Mouse (Mus musculus) kidney, adult 18-20 months (tissue): Measurements from ENCODE around the gene Utp3.

Experiments used
- DNase-seq: peaks from one replicate; pipeline ENCODE4 v3.0.0; 2021

Gene Utp3

GRCm38 (mm10) chr5:88574829-88575228 is 20.6 kb downstream of the Utp3 start:
- no peak for DNase-seq

DNA sequence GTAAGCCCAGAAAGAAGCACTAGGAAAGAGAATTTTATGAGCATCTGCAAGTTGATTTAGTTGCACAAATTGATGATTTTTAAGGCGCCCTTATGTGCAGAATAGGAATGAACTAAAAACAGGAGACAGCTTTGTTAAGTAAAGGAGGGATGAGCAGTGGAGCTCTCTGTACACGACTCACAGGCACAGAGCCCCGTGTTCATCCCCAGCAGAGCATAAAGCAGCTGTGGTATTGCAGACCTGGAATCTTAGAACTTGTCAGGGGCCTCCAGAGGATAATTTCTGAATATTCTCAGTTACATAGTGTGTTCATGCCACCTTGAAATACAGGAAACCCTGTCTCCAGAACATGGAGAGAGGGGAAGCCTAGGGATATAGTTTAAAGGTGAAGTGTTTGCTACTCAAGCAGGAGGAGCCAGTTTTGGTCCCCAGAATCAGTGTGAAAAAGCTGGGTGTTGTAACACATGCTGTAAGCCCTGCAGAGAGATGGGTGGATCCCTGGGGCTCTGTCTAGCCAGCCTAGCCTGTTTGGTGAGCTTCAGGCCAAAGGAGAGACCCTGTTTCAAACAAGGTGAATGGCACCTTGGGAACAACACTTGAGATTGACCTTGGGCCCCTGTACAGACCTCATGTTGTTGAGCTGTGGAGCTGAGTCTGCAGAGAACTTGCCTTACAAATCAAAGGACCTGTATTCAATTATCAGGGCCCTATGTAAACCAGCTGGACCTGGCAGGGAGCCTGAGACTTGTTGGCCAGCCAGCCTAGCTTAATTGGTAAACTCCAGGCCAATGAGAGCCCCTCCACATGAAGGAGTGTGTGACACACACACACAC is 21.5 kb downstream of the Utp3 start:
- peak; percentile 39 for DNase-seq

DNA sequence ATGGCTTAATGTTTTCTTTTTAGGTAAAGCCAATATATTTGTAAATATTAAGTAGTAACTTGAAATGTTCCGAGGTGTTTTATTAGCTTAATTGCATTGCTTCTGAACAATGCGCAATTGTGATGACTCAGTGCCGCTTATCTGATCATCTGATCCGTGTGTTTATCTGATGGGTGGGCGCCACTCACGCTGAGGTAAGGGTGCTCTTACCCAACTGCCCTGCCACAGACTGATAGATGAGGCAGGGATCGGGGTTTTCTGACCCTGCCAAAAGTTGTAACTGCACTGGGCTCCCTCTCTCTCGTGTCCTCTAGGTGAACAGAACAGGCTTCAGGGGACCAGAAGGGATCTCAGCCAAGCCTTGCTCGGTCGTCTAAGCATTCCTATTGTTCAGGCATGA is 26.4 kb downstream of the Utp3 start:
- no peak for DNase-seq

DNA sequence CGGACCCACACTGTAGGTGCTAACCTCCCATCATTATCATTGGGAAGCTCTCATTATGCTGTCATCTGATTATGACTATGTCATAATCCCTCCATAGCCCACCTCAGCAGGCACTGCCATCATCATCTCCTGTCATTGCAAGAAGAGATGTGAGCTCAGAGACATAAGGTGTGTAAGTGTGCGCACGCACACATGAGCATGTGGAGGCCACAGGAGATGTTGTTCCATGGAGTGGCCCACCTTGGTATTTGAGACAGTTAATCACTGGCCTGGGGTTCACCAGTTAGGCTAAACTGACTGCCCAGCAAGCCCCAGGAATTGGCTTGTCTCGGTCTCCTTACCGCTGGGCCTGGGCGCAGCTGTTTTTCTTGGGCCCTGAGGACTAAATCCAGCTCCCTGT is 27.1 kb downstream of the Utp3 start:
- DNase-seq: no peak

DNA sequence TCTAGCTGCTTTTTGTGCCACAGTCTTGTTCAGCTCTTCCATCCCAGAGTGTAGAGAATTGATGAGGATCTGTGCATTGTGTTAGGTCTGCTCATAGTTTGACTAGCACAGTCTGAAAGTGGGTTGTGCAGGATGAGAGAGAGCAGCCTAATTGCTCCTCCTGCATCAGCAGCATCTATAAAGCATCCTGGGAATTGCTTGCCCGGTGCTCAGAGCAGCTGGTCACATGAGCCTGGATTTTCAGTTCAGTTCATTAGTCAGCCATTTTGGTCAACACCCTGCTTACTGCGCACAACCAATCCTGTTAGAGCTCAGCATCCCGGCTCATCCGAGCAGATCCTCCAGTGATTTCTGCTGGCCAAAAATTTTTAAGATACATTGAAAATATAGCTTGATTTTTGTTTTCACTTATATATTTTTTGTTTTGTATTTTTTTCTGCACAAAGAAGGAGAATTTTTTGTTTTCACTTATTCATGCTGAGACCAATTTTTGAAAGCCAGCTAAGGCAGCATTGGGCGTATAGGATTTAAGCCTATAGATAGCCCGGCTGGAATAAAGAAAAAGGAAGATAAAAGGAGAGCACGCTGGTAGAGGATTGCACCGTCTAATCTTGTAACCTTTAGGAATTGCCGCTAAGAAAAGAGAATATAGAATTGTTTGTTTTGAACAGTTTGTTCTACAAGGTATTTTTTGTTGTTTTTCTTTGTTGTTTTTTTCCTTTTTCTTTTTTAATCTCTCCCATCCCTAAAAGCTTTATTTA is 29.2 kb downstream of the Utp3 start:
- peak; percentile 46 for DNase-seq

GRCm38 (mm10) chr5:88584061-88584460 is 29.8 kb downstream of the Utp3 start:
- DNase-seq: no peak

DNA sequence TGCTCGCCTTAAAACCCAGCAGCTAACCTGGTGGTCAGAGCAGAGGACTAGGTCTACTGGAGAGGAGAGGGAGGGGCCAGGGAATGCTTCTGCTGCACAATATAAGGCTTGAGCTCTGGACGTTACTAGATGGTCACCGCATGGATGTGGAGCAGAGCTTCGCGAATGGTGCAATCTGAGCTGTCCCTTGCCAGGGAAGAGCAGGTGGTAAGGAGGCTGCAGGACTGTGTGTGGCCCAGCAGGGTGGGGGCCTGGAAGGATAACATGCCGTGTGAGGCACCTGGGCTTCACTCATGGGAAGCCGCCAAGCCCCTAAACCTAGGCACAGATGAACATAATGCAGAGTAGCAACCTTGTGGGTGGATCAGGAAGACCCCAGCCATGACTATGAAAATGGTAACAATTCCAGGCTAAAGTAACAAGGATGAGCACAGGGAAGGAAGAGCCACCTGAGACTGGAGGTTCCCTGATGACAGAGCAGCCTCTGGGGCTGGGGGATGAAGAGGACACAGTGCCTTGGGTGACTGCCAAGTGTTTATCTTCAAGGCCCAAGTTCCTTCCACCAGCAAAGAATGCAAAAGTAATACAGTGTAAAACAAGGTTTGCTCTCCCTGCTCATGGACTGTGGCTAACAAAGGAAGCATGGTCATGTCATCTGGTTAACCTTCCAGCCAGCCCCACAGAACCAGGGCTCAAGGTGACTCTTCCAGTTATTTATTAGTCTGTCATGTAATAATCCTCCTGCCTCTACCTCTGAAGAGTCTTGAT is 32.3 kb downstream of the Utp3 start:
- peak; percentile 43 for DNase-seq

DNA sequence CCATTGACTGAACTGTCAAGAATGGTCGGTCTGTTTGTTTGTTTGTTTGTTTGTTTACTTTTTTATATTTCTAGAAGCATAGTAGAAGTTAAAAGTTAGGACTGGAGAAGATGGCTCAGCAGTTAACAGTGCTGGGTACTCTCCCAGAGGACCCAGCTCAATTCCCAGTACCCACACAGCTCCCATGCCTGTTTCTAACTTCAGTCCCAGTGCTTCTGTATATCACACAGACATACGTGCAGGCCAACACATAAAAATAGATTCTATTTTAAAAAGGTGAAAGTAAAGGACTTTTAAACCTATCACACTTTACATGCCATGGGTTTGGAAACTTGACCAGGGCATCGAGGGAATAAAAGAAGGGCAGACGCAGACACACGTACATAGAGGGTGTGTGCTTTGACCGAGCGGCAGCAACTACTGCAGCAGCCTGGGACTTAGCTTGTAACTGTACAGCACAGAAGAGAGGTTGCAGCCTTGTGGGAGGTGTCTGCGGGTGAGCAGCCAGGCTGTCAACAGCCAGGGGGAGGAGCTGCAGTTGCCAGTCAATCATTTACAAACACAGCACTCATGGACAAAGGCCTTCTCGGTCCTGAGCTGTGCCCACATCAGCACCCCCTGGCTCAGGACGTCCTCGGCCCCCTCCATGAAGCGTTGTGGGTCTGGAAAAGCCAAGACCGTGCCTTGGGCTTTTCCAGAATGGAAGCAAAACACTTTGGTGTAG is 33.1 kb downstream of the Utp3 start:
- peak; percentile 78 for DNase-seq

DNA sequence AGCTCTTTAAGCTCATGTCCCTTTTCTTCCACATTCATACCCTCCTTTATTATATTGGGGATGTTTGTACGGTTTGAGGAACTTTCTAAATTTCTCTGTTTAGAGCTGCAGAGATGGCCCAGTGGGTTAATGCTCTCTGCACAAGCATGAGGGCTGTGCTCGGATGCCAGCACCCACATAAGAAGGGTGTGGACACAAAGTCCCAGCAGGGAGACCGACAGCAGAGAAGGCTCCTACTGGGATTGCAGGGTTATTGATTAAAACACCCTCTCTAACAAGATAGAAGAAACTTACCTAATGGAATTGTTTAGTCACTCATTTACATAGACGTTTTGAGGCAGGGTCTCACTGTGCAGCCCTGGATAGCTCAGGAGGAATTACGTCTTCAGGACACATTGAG is 34.2 kb downstream of the Utp3 start:
- DNase-seq: no peak

DNA sequence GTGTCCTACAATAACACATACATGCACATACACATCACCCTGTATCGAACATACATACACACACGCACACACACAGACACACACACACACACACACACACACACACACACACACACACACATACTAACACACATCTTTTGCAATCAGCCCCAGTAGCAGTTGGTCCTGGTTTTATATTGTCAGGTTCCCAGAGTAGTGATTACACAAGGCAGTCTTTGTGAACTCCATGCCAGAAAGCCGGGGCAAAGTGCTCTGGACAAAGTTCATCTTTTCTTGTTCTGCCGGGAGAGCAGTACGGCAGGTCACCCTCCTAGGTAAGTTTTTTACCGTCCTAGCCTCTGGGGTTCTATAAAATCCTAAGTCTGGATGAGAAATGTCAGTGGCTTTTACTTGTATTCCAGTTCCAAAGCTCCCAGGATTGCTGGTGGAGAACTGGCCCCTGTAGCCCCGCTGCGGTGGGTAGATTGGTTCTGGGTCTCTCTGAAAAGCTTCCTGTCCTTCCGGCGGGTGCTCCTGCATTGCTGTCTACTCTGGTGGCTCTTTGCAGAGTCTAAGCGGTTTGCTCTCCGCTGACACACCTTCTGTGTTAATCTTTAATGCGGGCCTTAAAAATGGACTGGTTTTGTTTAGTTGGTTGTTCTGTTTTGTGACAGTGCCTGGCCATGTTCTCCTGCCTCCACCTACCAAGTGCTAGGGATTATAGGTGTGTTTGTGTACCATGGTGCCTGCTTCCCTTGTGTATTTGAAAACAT is 39.3 kb downstream of the Utp3 start:
- peak; percentile 75 for DNase-seq

GRCm38 (mm10) chr5:88594173-88594569 is 39.9 kb downstream of the Utp3 start:
- DNase-seq: no peak

DNA sequence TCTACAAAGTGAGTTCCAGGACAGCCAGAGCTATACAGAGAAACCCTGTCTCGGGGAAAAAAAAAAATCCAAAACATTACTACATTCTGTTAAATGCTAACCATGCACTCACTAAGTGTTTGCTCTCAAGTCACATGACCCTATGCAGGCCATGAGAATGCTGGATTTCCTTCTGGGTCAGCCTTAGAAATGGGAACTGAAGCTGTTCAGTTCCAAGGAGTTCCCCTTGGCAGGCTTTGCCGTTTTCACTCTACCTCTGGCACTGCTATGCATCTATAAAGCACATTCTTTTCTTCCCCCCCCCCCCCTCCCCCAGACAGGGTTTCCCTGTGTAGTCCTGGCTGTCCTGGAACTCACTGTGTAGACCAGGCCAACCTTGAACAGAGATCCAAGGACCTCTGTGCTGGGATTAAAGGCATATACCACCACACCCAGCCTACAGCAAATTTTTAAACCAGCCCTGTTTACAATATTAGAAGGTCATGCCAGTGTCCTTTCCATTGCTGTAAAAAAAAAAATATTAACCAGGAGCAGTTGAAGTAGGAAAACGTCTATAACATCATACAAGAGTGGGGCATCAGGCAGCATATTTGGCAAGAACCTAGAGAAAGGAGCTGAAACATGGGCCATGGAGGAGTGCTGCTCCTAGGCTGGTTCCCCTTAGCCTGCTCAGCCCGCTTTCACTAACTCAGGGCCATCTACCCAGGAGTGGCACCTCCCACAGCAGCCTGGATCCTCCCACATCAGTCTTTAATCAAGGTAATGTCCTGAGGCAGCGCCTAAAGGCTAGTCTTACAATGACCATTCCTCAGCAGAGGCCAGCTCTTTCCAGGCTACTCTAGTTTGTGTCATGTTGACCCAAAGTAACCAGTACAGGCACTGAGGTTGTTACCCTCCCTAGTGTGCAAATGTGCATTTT is 41.5 kb downstream of the Utp3 start:
- DNase-seq: peak; percentile 47

DNA sequence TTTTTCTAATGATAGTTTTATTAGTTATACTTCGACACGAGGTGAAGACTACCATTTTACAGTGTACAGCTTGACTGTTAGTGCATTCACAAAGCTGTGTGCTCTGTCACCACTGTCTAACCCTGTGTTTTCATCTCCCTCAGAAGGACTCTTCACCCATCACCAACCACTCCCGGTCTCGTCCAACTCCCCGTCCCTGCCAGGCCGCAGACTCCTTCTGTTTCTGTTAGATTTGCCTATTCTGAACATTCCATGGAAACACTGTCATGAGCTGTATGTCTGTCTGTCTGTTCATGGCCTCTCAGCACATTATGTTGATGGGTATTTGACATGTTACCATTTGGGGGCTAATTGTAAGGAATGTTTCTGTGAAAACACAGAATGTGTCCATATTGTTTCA is 44.7 kb downstream of the Utp3 start:
- DNase-seq: no peak

GRCm38 (mm10) chr5:88602030-88602429 is 47.8 kb downstream of the Utp3 start:
- no peak for DNase-seq

DNA sequence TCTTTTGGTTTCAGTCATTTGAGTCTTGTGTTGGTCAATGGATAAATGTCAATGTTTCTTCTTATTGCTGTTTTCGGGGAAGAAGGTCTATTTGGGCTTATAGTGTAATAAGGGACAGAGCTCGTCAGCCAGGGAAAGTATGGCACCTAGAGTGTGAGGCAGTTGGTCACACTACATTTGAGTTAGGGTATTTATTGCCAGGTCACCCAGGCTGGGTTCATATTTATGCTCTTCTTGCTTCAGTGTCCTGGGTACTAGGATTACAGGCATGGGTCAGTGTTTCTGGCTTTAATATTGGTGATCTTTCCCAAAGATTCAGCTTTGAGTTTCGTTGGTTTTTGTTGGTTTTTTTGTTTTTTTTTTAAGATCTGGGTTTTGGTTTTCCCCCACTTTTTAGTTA is 48.5 kb downstream of the Utp3 start:
- DNase-seq: no peak

- DNase-seq: no peak
Measured at GRCm38 (mm10) chr5:88604046-88604445, 49.8 kb downstream of the Utp3 start.

DNA sequence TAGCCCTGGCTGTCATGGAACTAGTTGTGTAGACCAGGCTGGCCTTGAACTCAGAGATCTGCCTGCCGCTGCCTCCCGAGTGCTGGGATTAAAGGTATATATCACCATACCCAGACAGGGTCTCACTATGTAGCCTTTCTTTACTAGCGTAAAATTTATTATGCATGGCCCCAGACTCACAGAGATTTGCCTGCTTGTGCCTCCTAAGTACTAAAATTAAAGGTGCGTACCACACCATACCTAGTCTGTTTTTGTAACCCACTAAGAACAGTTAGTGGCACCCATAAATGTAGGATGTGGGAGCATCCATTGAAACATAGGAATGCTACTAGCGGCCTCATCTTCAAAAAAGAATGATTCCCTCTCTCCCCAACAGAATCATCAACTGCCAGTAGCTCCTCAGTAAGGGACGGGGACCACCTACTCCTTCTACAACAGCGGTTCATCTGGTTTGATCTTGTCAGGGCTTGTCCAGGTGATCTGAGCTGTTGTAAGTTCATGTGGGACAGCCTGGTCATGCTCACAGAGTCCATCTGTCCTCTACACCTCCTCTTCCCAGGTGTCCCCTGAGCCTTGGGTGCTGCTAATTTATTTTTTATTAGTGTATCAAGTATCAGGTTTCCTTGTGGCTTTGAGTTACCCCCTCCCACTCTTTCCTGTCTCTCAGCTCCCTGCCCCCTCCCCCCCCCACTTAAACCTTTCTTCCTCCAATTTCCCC is 50.5 kb downstream of the Utp3 start:
- no peak for DNase-seq
